In the genomic region with DNA sequence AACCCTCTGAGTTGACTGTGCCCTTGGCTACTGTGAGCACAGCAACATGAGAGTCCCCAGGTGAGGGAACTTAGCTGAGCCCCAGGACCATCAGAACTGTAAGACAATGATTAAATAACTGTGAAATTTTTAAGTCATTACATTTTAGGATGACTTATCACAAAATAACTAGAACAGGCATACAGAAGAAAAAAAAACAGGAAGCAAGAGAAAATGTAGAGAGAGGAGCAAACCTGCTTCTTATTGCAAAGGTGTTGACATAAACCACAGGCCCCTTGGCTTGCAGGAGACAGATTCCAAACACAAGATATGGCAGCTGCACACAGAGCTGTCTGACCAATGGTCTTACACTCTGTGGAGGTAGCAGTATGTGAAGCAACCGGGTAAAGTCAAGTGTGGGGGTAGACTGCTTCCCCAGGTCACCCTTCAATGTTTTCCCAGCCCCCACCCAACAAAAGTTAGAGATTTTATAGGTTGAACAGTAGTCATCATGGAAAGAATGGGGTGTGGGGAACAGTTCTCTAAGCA, we compare ENCODE assay signal across 25 mouse cellular contexts. TPM values are rescaled to one million over a fixed set of nuclear protein-coding genes. Genes with fewer than 3 reads are reported as not detected.
"Had no signal": no experiment of that assay in that cellular context is flagged by ENCODE, and none has a peak within 500 bp of the region (broad histone marks: within the 10 kb centered on the region; RNA-seq: fewer than 3 reads in every experiment).

No protein-coding gene starts in this region.

- H3K27me3 ChIP-seq: limb, embryonic 15.5 days; midbrain, embryonic 13.5 days had no signal

- H3K9ac ChIP-seq: limb, embryonic 12.5 days; limb, embryonic 15.5 days; liver, embryonic 12.5 days; liver, embryonic 15.5 days; midbrain, embryonic 13.5 days had no signal

- DNase-seq: kidney, adult 2 months; kidney, postnatal 25 days; layer of hippocampus, adult 9-11 months; lung, adult 2 months; lung, postnatal 14 days; lung, postnatal 4 days; thymus, adult 18-20 months; thymus, postnatal 4 days had no signal

- ATAC-seq: liver, embryonic 12.5 days; midbrain, embryonic 13.5 days; midbrain, embryonic 16.5 days had no signal

- H3K9me3 ChIP-seq: limb, embryonic 12.5 days; limb, embryonic 15.5 days; liver, embryonic 12.5 days; liver, embryonic 15.5 days; megakaryocyte, embryonic 14.5 days; midbrain, embryonic 10.5 days; midbrain, embryonic 13.5 days had no signal

- H3K4me1 ChIP-seq: limb, embryonic 12.5 days; limb, embryonic 15.5 days; liver, embryonic 12.5 days; midbrain, embryonic 10.5 days; midbrain, embryonic 13.5 days had no signal

- H3K27ac ChIP-seq: kidney, postnatal 0 days; layer of hippocampus, adult 2 months; limb, embryonic 12.5 days; limb, embryonic 15.5 days; liver, embryonic 12.5 days; liver, embryonic 15.5 days; midbrain, embryonic 10.5 days; midbrain, embryonic 13.5 days had no signal

- H3K4me2 ChIP-seq: limb, embryonic 12.5 days; limb, embryonic 15.5 days; liver, embryonic 12.5 days; liver, embryonic 15.5 days; midbrain, embryonic 13.5 days had no signal

- H3K4me3 ChIP-seq: layer of hippocampus, adult 2 months; limb, embryonic 12.5 days; limb, embryonic 15.5 days; liver, embryonic 12.5 days; liver, embryonic 15.5 days; megakaryocyte, embryonic 14.5 days; midbrain, embryonic 10.5 days; midbrain, embryonic 13.5 days had no signal

RNA-seq across cellular contexts. Expression of a gene that starts 28.7 kb away (rescaled TPM):
- total RNA-seq: layer of hippocampus, postnatal 25 days; left cerebral cortex, adult 18-20 months had no signal
- polyA plus RNA-seq: midbrain, embryonic 10.5 days; midbrain, embryonic 13.5 days; neural tube, embryonic 11.5 days; neural tube, embryonic 14.5 days had no signal

RNA-seq across cellular contexts. Expression of a gene that starts 58.1 kb away (rescaled TPM):
- total RNA-seq: layer of hippocampus, adult 2 months; layer of hippocampus, postnatal 25 days had no signal
- polyA plus RNA-seq: kidney, adult 2 months; kidney, embryonic 14.5 days; limb, embryonic 12.5 days; midbrain, embryonic 10.5 days; midbrain, embryonic 16.5 days; neural tube, embryonic 11.5 days; neural tube, embryonic 14.5 days; stomach, embryonic 16.5 days; testis, adult 2 months had no signal
